Mouse (Mus musculus): ENCODE results near the gene Itln1.

Gene Itln1

DNA sequence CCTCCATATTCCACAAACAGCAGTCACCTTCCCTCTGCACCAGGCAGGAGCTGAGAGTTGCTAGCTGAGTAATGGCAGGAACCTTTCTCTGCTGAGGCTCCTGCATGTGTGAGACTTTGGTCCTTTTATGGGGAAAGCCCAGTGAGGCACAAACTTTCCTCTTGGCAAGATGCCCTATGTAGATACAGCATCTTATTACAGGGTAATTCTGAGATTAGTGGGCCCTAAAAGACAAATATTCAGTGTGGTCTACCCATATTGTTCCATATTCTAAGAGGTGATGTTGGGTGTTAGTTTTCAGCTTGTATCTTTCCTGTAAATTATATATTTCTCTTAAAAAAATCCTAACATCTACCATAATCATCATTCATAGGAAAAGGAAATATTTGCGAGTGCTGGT, at the start of gene Itln1:
Gene Itln1, minus strand, starts transcription at position 101 of the 400 bp plus-strand sequence.
- no peak for DNase-seq

DNA sequence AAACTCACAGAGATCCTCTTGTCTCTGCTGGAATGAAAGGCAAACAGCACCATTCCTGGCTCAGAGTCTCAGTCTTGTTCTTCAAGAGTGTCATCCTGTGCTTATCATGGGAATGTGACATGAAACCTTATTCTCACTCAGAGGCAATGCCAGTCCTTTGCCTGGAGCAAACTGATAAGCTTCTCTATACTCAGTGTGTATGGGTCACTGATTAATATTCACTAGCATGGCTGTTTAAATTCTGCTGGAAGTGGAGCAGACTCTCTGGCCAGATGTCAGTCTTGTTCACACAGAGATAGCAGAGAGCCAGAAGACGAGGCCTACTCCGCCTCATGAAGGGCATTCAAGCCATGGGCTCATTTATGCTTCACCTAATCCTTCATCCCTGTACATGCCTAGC, 49.5 kb upstream of the Itln1 start:
- no peak for DNase-seq

DNA sequence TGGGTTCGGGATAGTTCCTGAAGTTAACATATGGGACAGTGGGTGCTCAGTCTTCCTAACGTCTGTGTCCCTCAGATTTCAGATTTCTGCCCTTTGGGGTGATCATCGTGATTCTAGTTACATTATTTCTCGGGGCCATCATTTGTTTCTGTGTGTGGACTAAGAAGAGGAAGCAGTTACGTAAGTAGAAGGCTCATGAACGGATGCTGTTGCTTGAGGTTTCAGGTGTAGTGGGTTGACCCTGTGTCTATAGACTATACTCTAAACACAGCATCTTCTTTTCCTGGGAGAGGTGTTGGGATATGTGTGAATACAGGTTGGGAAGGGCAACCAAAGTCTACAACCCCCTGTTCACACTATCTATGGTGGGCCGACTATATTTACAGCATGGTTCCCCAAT, 42.1 kb upstream of the Itln1 start:
- DNase-seq: no peak

DNA sequence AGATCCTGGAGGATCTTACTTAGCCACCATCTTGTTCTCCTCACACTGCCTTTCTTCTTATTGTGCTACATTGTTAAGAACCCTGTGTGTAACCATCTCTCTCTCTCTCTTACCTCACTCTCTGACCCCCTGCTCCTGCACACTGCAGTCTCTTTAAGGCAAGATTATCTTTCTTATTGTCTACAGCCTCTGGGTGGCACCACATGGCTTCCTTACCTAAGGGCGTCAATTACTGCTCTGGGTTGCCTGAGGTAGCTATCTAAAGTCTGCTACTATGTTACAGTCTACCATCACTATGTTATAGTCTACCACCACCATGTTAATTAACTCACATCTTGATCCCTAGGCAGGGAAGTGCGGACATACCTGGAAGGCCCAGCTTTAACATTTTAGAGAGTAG, 33.3 kb upstream of the Itln1 start:
- no peak for DNase-seq

DNA sequence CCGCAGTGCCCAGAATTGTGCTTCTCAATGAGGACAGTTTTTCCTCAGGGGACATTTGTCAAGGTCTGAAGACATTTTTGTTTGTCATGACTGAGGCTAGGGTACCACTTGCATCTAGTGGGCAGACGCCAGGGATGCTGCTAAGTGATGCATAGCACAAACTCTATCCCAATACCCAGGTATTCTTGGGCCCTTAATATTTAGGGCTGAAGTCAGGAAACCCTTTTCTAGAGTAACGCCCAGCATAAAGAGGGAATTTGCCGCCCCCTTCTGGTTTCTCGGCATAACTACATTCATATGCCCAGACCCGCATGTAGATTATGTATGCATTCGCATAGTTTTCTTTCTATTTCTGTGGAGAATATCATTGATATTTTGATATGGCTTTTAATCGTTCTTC, 31.7 kb upstream of the Itln1 start:
- DNase-seq: peak; percentile 80

DNA sequence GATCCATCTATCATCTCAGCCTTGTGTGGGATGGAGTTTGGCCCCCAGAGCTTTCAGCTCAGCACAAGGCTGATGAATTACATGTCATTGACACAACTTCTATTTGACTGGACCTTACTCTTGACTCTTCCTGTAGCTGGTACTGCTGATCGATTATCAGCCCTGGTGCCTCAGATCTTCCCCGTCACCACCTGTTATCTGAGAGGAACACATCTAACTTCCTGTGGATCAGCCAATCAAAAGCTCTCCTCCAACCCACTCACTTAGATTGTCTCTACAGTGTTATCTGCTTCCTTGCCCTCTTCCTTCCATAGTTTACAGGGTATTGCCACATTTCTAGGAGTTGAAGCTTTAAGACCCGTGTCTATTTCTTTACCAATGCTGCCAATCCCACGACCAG, 30.8 kb upstream of the Itln1 start:
- DNase-seq: no peak

DNA sequence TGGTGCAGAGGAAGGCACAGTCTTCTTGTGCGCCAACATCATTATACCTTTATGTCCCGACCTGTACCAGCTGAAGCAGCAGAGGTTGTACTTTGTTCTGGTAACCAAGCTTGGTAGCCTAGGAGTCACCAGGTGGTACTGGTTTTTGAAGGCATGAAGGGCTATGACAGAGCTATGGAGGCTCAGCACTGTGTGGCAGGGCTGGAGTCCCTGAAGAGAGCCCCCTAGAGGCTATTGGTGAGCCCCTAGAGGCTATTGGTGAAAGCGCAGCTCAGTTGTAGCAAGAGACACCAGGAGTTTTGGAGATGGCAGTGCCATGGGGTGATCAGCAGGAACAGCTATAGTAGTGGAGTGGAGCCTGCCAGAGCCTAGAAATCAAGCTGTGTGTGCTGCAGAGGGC, 29.2 kb upstream of the Itln1 start:
- peak; percentile 62 for DNase-seq

DNA sequence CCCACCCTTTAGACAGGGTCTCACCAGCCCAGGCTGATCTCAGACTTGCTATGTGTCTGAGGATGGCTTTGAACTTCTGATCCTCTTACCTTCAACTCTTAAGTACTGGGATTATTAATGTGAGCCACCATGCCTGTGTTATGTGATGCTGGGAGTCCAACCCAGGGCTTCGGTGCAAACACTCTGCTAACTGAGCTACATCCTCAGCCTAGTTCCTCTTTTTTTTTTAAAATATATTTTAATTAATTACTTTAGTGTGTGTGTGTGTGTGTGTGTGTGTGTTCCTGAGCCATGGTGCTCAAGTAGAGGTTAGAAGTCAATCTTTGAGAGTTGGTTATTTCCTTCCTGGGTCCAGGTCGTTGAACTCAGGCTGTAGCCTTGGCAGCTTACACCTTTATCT, 27.9 kb upstream of the Itln1 start:
- no peak for DNase-seq

DNA sequence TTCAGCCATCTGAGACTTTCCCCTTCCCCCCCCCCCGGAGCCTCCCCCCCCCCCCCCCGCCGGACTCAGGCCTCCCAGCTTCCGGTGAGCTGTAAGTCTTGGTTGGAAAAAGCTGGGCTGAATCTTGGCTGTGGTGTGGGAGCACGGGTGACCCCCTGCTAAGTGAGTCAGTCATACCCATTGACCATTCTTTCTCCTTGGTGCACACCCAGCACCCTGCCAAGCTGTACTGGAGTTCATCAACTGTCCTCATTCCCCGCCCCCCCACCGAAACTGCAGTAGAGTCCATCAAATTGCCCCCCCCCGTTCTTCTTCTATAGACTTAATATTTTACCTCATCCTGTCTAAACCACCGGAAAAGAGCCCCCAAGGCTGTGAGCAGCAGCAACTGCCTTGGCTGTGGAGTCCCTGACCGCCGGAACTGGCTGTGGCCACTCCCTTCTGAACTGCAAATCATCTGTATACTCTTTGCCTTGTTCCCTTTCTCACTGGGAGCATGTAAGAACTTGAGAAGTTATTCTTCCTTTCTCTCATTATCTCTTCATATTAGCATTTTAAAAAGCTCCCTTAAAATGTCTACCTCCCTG, 26.6 kb upstream of the Itln1 start:
- peak; percentile 32 for DNase-seq

DNA sequence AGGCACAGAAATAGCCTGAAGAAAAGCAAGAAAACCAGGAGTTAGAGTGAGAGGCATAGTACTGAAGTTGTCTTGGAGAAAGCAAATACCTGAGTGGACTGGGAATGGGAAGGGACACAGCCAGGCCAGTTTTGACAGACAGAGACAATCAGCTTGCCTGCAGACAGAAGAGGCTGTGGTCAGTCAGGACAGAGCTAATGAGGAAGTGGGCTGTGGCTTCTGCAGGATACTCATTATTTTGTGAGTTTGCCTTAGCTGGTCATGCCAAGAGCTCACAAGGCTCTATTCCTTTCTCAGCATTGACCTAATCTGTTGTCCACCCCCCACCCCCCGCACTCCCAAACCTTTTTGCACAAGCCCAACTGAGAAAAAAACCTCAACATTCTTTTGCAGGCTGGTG, 26.1 kb upstream of the Itln1 start:
- no peak for DNase-seq

DNA sequence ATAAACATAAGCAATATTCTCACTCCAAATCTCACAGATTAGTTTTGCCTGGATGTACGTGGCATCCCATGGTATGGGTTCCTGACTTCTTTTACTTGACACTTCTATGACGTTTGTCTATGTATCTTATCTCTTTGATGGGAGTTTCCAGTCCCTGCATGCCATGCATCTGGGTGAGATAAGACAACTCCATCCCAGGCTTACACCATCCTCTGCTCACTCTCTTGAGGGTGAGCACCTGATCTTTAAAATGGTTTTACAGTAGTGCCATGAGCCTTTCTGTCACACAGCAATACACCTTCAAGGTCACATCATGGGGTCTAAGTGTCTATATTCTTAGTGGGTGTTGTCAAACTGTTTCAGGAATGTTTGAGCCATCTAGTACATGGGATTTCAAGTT, 25.2 kb upstream of the Itln1 start:
- DNase-seq: no peak

DNA sequence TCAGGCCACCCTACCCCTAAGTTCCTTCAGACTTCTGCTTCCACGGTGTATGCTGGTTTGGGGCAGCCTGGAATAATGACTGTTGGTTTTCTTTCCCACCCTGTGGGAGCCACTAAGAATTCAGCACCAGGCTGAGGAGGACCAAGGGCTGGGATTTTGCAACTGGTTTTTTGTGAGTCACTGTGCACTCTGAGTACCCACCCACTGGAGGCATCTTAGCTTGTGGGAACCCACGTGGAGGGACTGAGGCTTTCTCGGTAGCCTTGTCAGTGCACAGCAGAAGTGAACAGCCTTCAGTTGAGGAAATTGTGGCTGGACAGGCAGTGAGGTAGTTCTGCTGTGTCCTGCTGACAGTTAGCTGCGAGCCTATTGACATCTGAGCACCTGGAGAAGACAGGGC, 23.8 kb upstream of the Itln1 start, which contains the start of gene Cd244a:
Gene Cd244a, plus strand, starts transcription at position 296 of the 400 bp plus-strand sequence.
- DNase-seq: no peak

DNA sequence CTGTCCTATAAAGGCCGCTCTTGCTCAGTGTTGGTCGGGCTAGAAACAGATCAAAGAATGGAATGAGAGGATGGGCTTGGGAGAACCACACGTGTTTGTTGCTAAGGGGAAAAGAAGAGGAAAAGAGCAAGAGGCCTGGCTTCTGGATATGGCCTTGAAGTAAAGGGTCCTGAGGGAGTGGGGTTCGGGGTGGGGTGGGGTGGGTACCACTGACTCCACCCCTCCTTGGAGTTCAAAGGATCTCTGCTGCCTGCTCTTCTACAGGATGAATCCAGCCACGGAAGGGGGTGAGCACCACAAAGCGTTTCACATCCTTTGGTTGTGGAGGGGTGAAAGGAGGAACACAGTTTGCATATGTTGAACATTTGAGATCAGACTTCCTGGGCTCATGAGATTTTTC, 23.3 kb upstream of the Itln1 start:
- DNase-seq: no peak

DNA sequence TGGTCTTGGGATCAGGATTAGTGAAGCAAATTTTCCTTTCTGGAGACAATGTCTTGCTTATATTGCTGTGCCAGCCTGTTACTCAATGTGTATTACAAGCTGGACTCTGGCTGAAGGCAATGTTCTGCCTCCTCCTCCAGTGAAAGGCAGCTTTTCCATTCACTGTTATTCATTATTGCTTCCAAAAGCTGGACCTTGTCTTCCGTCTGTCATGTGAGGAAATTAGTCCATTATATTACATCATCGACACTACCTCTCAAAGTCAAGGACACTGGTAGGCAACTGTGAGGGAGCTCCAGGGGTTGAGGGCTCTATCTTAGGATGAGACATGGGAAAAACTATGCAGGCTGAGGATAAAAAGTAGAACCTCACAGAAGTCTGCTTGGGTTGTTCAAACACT, 21.3 kb upstream of the Itln1 start:
- no peak for DNase-seq

DNA sequence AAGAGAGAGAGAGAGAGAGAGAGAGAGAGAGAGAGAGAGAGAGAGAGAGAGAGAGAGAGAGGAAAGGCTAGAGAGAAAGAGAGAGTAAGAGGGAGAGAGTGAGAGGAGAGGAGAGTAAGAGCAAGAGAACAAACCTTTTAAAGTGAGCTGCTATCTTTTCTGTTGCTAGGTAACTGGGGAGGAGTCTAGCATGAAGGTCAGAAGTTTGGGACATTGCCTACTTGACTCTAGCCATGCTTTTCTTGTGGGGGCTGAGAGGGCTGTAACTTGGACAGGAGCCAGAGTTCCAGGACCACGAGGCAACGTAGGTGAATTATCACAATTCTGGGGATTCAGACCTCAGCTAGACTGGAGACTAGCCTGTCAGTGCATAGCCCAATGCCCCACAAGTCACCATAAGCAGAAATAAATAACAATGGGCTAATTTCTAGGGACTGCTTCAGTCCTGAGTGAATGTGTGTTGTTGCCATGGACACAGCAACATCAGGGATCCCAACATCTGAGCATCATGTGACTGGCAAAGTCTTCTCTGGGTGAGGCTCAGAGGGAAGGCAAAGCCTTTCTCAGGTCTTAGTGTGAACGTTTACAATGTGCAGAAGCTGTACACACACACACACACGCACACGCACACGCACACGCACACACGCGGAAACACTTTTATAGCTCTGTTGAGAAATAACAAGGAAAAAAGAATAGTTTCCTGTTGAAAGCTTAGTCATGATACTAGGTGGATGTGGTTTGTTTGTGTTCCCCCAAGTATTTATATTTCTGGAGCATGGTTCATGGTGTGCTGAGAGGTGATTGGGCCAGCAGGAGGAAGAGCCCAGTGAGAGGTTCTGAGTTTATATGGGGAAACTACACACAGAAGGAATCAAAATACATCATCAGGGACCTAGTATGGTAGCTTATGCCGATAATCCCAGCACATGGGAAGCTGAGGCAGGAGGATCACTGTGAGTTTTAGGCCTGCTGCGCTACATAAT, 18.6 kb upstream of the Itln1 start:
- no peak for DNase-seq

DNA sequence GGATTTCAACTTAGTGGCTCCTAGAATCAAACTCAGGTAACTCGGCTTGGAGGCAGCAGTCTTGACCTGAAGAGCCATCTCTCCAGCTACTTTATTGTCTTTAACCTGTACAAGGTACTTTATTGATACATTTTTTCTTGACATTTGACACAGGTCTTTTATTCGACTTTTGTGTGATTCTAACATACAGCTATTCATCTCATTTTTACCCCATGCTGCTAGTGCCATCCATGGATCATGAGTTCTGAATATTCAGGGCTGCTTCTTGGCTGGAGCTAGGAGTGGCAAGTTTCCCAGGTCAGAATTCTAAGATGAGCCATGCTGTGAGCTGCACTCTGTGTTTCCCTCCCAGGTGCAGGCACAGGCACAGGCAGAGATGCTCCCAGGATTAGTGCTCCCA, 17.1 kb upstream of the Itln1 start:
- no peak for DNase-seq

DNA sequence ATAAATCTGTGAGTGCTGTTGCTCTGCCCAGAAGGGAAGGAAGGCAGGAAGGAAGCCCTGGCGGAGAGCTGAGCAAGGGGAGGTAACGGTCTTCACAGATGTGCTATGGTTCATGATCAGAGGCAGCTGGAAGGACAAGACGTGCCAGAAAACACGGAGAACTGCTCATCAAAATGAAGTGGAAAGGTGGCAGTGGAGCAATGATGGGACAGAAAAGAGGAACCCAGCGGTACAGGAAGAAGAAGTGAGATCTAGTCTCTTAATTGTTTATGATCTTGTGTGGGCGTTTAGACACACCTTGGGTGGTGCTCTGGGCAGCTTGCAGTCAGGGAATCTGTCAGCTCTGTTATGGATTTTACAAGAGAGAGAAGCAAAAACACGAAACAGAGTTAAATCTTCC, 16.2 kb upstream of the Itln1 start:
- DNase-seq: peak; percentile 38

DNA sequence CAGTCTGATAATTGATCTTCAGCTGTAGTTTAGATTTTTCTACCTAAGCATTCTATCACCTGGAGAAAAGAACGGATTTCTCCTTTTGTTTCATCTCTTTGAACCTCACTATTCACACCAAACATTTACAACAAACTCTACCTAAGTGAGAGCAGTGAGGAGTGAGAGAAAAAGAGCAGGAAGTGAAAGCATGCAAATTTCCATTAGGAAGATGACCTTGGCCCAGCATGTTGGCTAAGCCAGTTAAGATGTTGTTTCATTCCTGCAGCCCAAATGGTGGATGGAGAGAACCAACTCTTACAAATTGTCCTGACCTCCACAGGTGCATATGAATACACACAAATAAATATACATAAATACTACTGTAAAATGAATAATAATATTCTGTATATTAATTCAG, 5.6 kb upstream of the Itln1 start:
- DNase-seq: no peak

DNA sequence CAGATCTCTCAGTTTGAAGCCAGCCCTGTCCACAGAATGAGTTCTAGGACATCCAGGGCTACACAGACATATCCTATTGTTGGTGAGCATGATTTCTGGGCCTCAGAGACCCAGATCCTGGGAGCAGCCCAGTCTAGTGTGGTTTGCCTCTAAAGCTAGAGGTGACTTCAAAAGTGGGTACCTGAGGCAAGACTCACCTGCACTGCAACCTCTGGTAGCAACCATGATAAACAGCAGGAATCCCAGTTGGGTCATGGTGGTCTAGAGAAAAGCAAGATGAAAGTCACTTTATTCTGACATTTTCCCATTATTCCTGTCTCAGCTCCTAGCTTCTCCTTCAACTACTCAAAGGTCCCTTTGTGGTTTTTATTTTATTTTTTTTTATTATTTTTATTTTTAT, 537 bp downstream of the Itln1 start:
- no peak for DNase-seq

DNA sequence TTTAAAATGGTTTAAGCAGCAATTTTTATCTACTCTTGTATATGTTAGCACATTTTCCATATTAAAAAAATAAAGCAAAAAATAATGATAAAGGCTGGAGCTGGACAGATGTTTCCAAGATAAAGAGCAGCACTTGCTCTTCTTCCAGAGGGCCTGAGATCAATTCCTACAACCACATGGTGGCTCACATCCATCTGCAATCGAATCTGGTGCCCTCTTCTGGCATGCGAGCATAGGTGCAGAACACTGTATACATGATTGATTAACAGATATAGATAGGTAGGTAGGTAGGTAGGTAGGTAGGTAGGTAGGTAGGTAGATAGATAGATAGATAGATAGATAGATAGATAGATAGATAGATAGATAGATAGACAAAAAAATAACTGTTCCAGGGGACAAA, 2.3 kb downstream of the Itln1 start:
- peak; percentile 30 for DNase-seq

DNA sequence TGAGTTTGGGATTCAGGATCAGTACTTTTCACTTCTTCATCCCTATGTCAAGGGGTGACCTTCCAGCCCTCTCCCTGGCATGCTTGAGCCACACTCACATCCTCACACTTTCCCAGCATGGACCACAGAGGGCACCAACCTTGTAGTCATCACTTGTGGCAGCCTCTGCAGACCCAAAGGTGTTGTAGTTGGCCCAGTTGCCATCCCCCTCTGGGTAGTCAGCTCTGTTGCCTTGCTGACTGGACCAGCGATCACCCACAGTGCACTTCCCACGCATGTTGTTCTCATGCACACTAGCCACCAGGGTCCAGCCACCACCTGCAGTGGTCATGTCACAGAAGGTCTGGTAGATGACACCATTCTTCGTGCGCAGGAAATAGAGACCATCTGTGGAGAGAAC, 3.7 kb downstream of the Itln1 start:
- DNase-seq: no peak

DNA sequence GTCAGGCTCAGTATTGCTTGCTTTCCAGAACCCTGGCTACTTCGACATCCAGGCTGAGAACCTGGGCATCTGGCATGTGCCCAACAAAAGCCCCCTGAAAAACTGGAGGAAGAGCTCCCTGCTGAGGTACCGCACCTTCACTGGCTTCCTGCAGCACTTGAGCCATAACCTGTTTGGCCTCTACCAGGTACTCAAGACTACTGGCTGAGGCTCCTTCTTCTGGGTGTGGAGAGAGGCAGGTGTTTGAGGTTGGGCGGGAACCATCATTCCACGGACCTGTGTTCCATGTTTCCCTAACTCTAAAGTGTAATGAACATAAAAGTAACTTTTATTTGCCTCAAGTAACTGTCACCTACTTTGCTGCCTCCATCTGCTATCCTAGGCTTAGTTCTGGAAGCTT, 19.5 kb downstream of the Itln1 start:
- no peak for DNase-seq

DNA sequence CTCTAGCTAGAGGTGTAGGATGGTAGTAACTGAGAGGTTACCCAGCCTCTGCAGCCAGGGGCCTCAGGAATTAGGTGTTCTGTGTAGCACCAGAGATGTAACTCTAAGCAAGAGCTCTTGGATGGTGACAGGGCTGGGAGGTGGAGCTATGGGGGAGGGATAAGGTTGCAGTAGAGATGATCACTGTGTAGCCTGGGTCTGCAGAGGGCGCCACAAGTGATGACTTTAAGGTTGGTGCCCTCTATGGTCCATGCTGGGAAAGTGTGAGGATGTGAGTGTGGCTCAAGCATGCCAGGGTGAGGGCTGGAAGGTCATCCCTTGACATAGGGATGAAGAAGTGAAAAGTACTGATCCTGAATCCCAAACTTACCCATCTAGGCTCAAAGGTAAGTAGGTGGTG, 20.1 kb downstream of the Itln1 start:
- DNase-seq: peak; percentile 60

DNA sequence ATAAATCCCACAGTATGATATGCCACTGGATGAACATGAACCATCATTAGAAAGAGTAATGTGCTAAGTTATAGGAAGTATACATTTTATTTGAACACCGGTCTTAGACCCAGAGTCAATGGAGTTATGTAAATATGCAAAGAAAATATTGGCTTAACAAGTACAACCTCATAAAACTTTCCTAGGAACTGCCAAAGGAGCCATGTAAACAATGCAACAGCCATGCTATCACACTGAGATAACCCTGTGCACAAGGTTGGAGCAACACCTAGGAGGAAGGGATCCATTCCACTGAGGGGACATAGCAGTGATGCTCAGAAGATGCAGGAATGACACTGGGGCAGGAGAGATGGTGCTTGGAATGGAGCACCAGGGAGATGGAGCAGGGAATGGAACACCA, 21.3 kb downstream of the Itln1 start:
- DNase-seq: no peak

DNA sequence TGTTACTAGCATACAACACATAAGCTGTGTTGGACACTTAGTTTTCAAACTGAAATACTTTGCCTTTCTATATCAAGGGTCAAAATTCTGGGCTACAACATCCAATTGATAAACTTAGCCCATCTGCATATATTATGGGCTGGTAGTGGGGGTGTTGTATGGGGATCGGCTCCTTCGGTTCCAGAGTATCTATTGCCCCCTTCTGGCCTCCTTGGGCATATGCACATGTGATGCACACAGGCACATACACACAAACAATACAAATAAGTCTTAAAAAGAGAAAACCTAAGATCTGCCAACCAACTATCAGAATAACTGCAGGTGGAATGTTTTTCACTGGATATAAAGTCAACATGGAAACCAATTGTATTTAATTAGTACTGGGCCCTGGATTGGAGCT, 21.9 kb downstream of the Itln1 start:
- no peak for DNase-seq

Data from thymus, postnatal 4 days (tissue).